Mouse (Mus musculus): Measurements from ENCODE around the gene Nmnat1. TPM values are rescaled to one million over a fixed set of nuclear protein-coding genes. Genes with fewer than 3 reads are reported as not detected.
"Not testable (repeated sequence)": the region's sequence is repeated elsewhere in the genome, so short reads cannot be mapped to it uniquely, and the experiment has no call there.

Gene Nmnat1
- polyA plus RNA-seq, 1 experiment from 2014 or later = 14.3 TPM

DNA sequence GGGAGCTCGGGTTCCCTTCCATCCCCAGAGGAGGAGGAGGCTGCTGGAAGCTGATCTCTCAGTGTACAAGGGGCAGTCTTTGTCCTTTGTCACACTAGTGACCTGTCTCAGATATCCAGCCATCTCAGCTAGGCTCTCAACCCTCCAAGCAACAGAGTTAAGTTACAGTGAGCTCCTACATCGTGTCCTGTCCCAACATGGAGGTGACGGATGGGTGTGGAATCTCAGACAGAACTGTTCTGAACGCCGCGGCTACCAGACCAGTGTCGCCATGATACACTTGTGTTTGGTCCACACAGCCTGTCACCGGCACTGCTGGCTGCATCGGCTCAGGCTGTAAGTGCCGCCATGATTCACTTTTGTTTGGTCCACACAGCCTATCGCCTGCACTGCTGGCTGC, 7.9 kb downstream of the Nmnat1 start, which contains the start of gene Tmem274:
Gene Tmem274 (plus strand): TSS at position 301 of the 400 bp plus-strand sequence.
- Histone ChIP-seq H3K36me3 (ENCODE audit: control insufficient read depth, insufficient read depth, low read length) (0 out of 2 replicates have a peak, but pooled peaks cover 6% of the 10 kb centered on the region), H3K9ac (ENCODE audit: low read depth, low read length) (no peak within 1 kb of the TSS), H3K4me2 (no peak within 1 kb of the TSS), H3K27me3 (replicated peaks; ENCODE audit: control insufficient read depth, insufficient read depth, low read length) (no peaks in the 10 kb centered on the region), H3K27ac (ENCODE audit: low read depth, low read length) (no peak within 1 kb of the TSS), H3K9me3 (ENCODE audit: control insufficient read depth, low read length) (no peaks in the 10 kb centered on the region), H3K4me3 (ENCODE audit: low read depth, low read length) (no peak within 1 kb of the TSS), H3K4me1 (replicated peaks; ENCODE audit: control insufficient read depth, insufficient read depth, low read length) (no peaks in the 10 kb centered on the region)
- WGBS = 86% methylated on average over 11 of the region's 11 CpGs
- ATAC-seq (replicated peaks; ENCODE audit: low FRiP score) (no peak), DNase-seq (ENCODE audit: low spot score) (no peak)

DNA sequence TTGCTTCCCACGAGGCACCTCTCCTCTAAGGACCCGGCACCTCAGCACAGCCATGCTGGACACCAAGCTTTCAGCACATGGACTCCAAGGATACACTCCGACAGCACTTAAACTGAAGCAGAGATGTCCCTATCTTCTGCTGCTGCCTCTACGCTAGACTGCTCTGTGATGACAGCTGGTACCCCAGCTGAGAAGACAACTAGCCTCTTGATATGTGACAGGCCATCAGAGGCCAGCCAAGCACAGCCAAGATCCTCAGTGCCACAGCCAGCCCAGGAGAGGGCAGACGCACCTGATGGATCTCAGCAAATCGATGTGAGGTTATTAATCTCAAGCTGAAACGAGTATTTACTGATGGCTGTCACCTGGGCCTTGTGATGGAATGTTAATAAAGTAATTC, 9.9 kb downstream of the Nmnat1 start:
- Histone ChIP-seq H3K9me3 (ENCODE audit: control insufficient read depth, low read length) (no peaks in the 10 kb centered on the region), H3K9ac (ENCODE audit: low read depth, low read length) (no peak overlapping the region), H3K36me3 (ENCODE audit: control insufficient read depth, insufficient read depth, low read length) (0 out of 2 replicates have a peak, but pooled peaks cover 6% of the 10 kb centered on the region), H3K27me3 (replicated peaks; ENCODE audit: control insufficient read depth, insufficient read depth, low read length) (no peaks in the 10 kb centered on the region), H3K4me1 (replicated peaks; ENCODE audit: control insufficient read depth, insufficient read depth, low read length) (no peaks in the 10 kb centered on the region), H3K4me2 (no peak overlapping the region), H3K27ac (ENCODE audit: low read depth, low read length) (no peak overlapping the region), H3K4me3 (ENCODE audit: low read depth, low read length) (no peak overlapping the region)
- 76% methylated on average over 7 of the region's 7 CpGs for WGBS
- DNase-seq (ENCODE audit: low spot score) (no peak), ATAC-seq (replicated peaks; ENCODE audit: low FRiP score) (no peak)

DNA sequence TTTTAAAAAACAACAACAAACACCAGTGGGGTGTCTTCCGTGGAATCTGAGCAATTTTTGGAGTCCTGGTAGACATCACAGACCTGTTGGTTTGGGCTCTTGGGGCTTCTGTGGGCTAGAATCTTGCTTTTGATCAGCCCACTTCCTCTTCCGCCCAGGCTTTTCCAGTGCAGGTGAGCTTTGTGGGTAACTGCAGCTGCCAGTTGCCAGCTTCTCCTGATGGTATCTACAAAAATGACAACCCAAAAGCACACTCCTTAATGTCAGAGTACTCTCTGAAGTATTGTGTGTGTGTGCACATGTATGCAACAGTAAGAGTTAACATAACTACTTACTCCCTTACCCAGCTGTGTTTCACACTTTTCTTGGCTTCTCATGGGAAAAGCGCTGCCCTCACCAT, 15.4 kb downstream of the Nmnat1 start:
- H3K9ac ChIP-seq (ENCODE audit: low read depth, low read length) = no peak overlapping the region
- H3K4me1 ChIP-seq (replicated peaks; ENCODE audit: control insufficient read depth, insufficient read depth, low read length) = no peaks in the 10 kb centered on the region
- 0 out of 2 replicates have a peak, but pooled peaks cover 8% of the 10 kb centered on the region for H3K36me3 ChIP-seq (ENCODE audit: control insufficient read depth, insufficient read depth, low read length)
- H3K27me3 ChIP-seq (replicated peaks; ENCODE audit: control insufficient read depth, insufficient read depth, low read length) = no peaks in the 10 kb centered on the region
- no peak overlapping the region for H3K4me2 ChIP-seq
- no peaks in the 10 kb centered on the region for H3K9me3 ChIP-seq (ENCODE audit: control insufficient read depth, low read length)
- DNase-seq (ENCODE audit: low spot score) = no peak
- WGBS = 84% methylated on average over 3 of the region's 3 CpGs
- no peak overlapping the region for H3K27ac ChIP-seq (ENCODE audit: low read depth, low read length)
- no peak overlapping the region for H3K4me3 ChIP-seq (ENCODE audit: low read depth, low read length)
- no peak for ATAC-seq (replicated peaks; ENCODE audit: low FRiP score)

DNA sequence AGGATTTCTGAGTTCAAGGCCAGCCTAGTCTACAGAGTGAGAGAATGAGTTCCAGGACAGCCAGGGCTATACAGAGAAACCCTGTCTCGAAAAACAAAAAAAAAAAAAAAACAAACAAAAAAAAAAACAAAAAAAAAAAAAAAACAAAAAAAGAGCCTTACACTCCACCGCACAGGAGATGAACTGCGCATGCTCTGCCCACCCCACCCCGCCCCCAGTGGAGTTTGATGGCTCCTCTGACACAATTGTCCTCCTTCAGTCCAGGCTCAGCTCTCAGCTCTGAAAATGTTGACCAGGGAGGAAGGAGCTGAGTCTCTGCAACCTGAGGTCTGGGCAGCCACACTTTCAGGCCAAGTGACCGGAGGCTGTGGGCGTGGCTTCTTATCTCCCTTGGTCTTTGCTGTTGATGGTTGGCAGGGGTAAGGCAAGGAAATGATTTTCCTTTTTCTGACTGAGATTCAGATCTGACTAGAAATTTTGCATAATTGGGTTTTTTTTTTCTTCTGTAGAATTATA, 21.5 kb downstream of the Nmnat1 start:
- Histone ChIP-seq H3K27me3 (replicated peaks; ENCODE audit: control insufficient read depth, insufficient read depth, low read length) (no peaks in the 10 kb centered on the region), H3K4me1 (replicated peaks; ENCODE audit: control insufficient read depth, insufficient read depth, low read length) (no peaks in the 10 kb centered on the region), H3K27ac (ENCODE audit: low read depth, low read length) (no peak overlapping the region), H3K9me3 (ENCODE audit: control insufficient read depth, low read length) (no peaks in the 10 kb centered on the region), H3K4me2 (no peak overlapping the region), H3K36me3 (ENCODE audit: control insufficient read depth, insufficient read depth, low read length) (no peaks in the 10 kb centered on the region), H3K4me3 (ENCODE audit: low read depth, low read length) (no peak overlapping the region), H3K9ac (ENCODE audit: low read depth, low read length) (no peak overlapping the region)
- ATAC-seq (replicated peaks; ENCODE audit: low FRiP score) = no peak
- no peak for DNase-seq (ENCODE audit: low spot score)
- WGBS = 56% methylated on average over 6 of the region's 6 CpGs

DNA sequence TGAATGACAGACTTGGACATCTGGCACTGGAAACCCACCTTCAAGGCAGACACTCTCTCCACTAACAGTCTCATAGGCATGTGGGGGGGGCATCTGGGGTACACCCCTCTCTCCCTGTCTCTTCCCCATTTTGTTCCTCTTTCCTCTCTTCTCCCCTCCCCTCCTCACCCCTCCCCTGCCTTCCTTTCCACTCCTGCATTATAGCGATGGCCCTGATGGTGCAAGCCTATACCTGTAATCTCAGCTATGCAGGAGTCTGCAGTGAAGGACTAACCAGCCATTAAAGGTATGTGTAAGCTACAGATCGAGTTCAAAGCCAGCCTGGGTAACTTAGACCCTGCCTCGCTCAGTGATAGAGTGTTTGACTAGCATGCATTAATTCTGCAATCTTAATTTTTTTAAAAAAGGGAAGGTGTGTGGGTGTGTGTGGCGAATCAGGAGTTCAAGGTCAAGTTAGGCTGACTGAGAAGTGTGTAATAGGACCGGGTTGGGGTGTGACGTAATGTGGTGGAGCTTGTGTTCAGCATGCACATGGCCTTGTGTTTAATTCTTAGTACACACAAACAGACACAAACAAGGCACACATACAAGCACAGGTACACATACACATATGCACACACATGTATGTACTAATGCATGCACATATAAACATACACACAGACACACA, 22.6 kb downstream of the Nmnat1 start:
- H3K27ac ChIP-seq (ENCODE audit: low read depth, low read length) = no peak overlapping the region
- ATAC-seq (replicated peaks; ENCODE audit: low FRiP score) (no peak), DNase-seq (ENCODE audit: low spot score) (no peak)
- H3K4me1 ChIP-seq (replicated peaks; ENCODE audit: control insufficient read depth, insufficient read depth, low read length) = no peaks in the 10 kb centered on the region
- H3K4me2 ChIP-seq = no peak overlapping the region
- H3K4me3 ChIP-seq (ENCODE audit: low read depth, low read length) = no peak overlapping the region
- no peaks in the 10 kb centered on the region for H3K36me3 ChIP-seq (ENCODE audit: control insufficient read depth, insufficient read depth, low read length)
- 58% methylated on average over 6 of the region's 6 CpGs for WGBS
- no peaks in the 10 kb centered on the region for H3K9me3 ChIP-seq (ENCODE audit: control insufficient read depth, low read length)
- H3K27me3 ChIP-seq (replicated peaks; ENCODE audit: control insufficient read depth, insufficient read depth, low read length) = no peaks in the 10 kb centered on the region
- H3K9ac ChIP-seq (ENCODE audit: low read depth, low read length) = no peak overlapping the region

DNA sequence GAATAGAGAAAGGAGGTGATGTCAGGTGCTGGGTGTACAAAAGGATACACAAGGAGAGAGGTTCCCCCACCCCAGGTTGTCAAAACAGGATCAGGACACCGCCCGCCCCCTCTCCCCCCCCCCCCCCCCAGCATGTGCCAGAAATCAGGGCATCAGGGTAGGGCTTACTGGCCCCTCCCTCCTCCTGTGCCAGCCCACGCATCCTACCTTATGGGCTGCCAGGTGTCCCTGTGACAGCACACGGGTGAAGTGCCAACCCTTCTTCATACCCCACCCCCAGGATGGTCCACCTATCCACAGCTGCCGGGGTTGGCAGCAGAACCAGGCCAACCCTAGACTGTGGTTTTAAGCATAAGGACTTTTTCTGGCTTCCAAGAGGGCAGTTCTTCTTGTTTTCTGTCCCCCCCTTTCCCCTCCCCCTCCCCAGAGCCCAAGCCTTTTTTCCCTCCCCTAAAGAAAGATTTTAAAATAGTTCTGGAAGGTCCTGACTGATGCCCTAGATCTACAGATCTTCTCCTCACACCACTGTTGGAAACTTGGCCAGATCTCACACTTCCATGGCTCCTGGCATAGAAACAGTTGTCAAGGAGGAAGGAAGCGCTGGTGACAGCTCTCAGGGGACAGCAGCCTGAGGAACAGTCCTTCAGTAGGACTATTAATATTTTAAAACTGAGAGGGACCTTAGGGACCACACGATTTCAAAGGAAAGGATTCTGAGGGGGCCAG, 23.3 kb downstream of the Nmnat1 start:
- ATAC-seq (replicated peaks; ENCODE audit: low FRiP score) = no peak
- H3K27me3 ChIP-seq (replicated peaks; ENCODE audit: control insufficient read depth, insufficient read depth, low read length) = no peaks in the 10 kb centered on the region
- WGBS = 55% methylated on average over 6 of the region's 7 CpGs

DNA sequence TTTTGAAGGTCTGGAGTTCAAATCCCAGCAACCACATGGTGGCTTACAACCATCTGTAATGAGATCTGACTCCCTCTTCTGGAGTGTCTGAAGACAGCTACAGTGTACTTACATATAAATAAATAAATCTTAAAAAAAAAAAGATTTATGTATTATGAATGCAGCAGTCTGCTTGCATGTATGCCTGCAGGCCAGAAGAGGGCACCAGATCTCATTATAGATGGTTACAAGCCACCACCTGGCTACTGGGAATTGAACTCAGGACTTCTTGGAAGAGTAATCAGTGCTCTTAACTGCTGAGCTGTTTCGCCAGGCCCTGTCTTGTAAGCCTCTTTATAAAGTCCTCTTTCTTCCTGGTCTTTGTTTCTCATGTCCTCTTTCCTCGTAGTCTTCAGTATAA, 24.5 kb downstream of the Nmnat1 start:
- not testable (repeated sequence) for H3K4me3 ChIP-seq (ENCODE audit: low read depth, low read length); DNase-seq (ENCODE audit: low spot score); H3K36me3 ChIP-seq (ENCODE audit: control insufficient read depth, insufficient read depth, low read length); H3K27ac ChIP-seq (ENCODE audit: low read depth, low read length); H3K4me1 ChIP-seq (replicated peaks; ENCODE audit: control insufficient read depth, insufficient read depth, low read length); H3K27me3 ChIP-seq (replicated peaks; ENCODE audit: control insufficient read depth, insufficient read depth, low read length); H3K9me3 ChIP-seq (ENCODE audit: control insufficient read depth, low read length); ATAC-seq (replicated peaks; ENCODE audit: low FRiP score); H3K9ac ChIP-seq (ENCODE audit: low read depth, low read length); H3K4me2 ChIP-seq
- WGBS = 83% methylated on average over 2 of the region's 2 CpGs

More for the DNA sequence above, 23.3 kb downstream of the Nmnat1 start:
- Histone ChIP-seq H3K27ac (ENCODE audit: low read depth, low read length) (no peak overlapping the region), H3K4me3 (ENCODE audit: low read depth, low read length) (no peak overlapping the region), H3K9me3 (ENCODE audit: control insufficient read depth, low read length) (no peaks in the 10 kb centered on the region), H3K4me2 (no peak overlapping the region), H3K36me3 (ENCODE audit: control insufficient read depth, insufficient read depth, low read length) (no peaks in the 10 kb centered on the region), H3K4me1 (replicated peaks; ENCODE audit: control insufficient read depth, insufficient read depth, low read length) (no peaks in the 10 kb centered on the region), H3K9ac (ENCODE audit: low read depth, low read length) (no peak overlapping the region)
- DNase-seq (ENCODE audit: low spot score) = no peak

DNA sequence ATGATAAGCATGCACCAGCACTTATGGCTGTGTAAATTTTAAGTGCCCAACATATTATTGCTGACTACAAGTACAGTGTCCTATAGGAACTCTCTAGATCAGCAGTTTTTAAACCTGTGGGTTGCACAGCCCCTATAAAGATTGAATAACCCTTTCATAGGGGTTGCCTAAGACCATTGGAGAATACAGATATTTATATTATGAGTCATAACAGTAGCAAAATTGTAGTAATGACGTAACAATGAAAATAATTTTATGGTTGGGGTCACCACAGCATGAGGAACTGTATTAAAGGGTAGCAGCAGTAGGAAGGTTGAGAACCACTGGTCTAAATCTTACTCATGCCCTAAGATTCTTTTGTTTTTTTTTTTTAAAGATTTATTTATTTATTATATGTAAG, 25.6 kb downstream of the Nmnat1 start:
- 74% methylated on average over 1 of the region's 1 CpGs for WGBS
- Histone ChIP-seq H3K27ac (ENCODE audit: low read depth, low read length) (no peak overlapping the region), H3K9ac (ENCODE audit: low read depth, low read length) (no peak overlapping the region), H3K9me3 (ENCODE audit: control insufficient read depth, low read length) (no peaks in the 10 kb centered on the region), H3K27me3 (replicated peaks; ENCODE audit: control insufficient read depth, insufficient read depth, low read length) (no peaks in the 10 kb centered on the region), H3K4me1 (replicated peaks; ENCODE audit: control insufficient read depth, insufficient read depth, low read length) (no peaks in the 10 kb centered on the region), H3K4me3 (ENCODE audit: low read depth, low read length) (no peak overlapping the region), H3K36me3 (ENCODE audit: control insufficient read depth, insufficient read depth, low read length) (no peaks in the 10 kb centered on the region), H3K4me2 (no peak overlapping the region)
- no peak for DNase-seq (ENCODE audit: low spot score)
- no peak for ATAC-seq (replicated peaks; ENCODE audit: low FRiP score)
